Mouse (Mus musculus) embryonic facial prominence, embryonic 10.5 days (tissue): ENCODE results near the gene C1qb. TPM values are rescaled to one million over a fixed set of nuclear protein-coding genes. Genes with fewer than 3 reads are reported as not detected.

Experiments
- DNase-seq: peaks from one replicate; pipeline ENCODE4 v3.0.0-alpha.2; 2017; ENCODE audit warnings: low spot score
- H3K27ac ChIP-seq: fragments of 300-500 bp; sonication (generic); replicated peaks from 2 replicates; pipeline ENCODE4 v1.5.1; 2016; ENCODE audit warnings: mild to moderate bottlenecking
- H3K27me3 ChIP-seq: fragments of 300-500 bp; sonication (generic); replicated peaks from 2 replicates; pipeline ENCODE4 v1.6.1; 2016; ENCODE audit warnings: low read depth, mild to moderate bottlenecking; ENCODE audit not compliant: poor library complexity, severe bottlenecking
- H3K36me3 ChIP-seq: fragments of 300-500 bp; sonication (generic); replicated peaks from 2 replicates; pipeline ENCODE4 v1.6.1; 2016; ENCODE audit warnings: mild to moderate bottlenecking, moderate library complexity
- H3K4me1 ChIP-seq: fragments of 300-500 bp; sonication (generic); 2 replicates; pipeline ENCODE4 v1.6.1; 2016
- H3K4me3 ChIP-seq: fragments of 300-500 bp; sonication (generic); 2 replicates; pipeline ENCODE4 v1.5.1; 2016; ENCODE audit warnings: mild to moderate bottlenecking, moderate library complexity
- H3K9me3 ChIP-seq: fragments of 300-500 bp; sonication (generic); 2 replicates; pipeline ENCODE4 v1.6.1; 2016; ENCODE audit warnings: mild to moderate bottlenecking
- WGBS: fragments of 180-500 bp; shearing (Covaris S2); methylation state at CpG from one replicate; pipeline ENCODE4 v1.1.7; 2016; 5-methylcytosine and 5-hydroxymethylcytosine counted together
- polyA plus RNA-seq: library from polyadenylated mRNA; unstranded; fragments of >200 nt; fragmentation: Nextera tagmentation; extraction: Ambion mirVana; gene quantifications from 2 replicates; pipeline ENCODE4 v1.2.1, GENCODE M21; 2016

Gene C1qb
- polyA plus RNA-seq, 1 experiment from 2014 or later = 20.1 TPM

DNA sequence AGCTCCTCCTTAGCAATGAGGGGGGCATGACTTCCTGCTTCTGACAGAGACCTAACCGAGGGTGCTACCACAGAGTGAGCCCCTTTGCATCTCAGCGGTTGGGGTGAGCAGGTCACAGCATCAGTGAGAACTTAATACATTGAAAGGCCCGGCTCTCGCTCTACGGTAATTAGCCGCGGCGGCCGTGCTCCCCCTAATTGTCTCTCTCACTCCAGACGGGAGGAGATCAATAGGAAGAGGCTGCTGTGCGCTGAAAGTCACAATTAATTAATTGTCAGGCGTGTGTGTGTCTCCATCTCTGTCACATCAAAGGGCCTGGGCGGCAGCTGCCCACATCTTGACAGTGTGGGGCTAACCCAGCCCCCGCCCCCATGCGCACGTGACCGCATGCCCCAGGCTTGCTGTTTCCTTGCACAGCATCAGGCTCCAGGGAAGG, 25.2 kb upstream of the C1qb start:
- Histone ChIP-seq H3K9me3 (no peaks in the 10 kb centered on the region), H3K27ac (no peak overlapping the region), H3K4me3 (peak overlapping the region; percentile 19; the same call in 1 of the 2 replicates), H3K4me1 (peaks cover 23% of the 10 kb centered on the region), H3K27me3 (peaks cover 56% of the 10 kb centered on the region), H3K36me3 (no peaks in the 10 kb centered on the region)
- 4% methylated on average over 17 of the region's 17 CpGs for WGBS
- DNase-seq = peak; percentile 41

DNA sequence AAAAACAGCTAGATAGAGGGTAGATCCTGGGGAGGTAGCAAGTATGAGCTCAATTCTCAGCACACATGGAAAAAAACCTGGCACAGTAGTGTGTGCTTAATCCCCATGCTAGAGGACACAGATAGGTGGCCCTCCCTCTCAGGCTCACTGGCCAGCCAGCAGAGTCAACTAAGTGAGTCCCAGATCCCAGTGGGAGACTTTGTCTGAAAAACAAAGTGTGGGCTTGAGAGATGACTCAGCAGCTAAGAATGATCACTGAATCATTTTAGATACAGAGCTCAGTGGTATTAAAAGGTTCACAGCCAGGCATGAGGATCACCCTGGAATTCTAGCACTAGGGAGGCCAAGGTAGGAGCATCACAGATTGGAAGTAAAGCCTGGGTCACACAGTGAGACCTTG, 21.8 kb upstream of the C1qb start:
- Histone ChIP-seq H3K4me1 (peaks cover 34% of the 10 kb centered on the region), H3K4me3 (no peak overlapping the region), H3K9me3 (no peaks in the 10 kb centered on the region), H3K27ac (no peak overlapping the region), H3K36me3 (no peaks in the 10 kb centered on the region), H3K27me3 (peaks cover 80% of the 10 kb centered on the region)
- DNase-seq = no peak

DNA sequence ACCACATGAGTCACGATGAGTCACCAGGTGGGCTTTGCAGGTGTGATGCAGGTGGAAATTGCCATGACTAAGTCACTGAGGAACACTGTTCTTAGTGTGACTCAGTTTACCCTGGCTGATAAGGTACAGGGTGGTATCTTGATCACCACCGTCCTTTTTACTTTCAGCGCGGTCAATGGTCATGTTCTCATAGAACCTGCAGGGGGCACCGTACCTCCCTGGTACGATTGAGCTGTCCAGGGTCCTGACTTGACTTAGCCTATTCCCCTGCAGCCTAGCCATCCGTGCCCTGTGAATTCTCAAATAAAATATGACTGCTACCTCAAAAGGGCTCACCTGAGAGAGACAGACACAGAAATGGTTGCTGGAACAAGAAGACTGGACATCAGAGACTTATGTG, 21.0 kb upstream of the C1qb start:
- H3K9me3 ChIP-seq = no peaks in the 10 kb centered on the region
- 13% methylated on average over 7 of the region's 7 CpGs for WGBS
- peaks cover 80% of the 10 kb centered on the region for H3K27me3 ChIP-seq
- H3K4me3 ChIP-seq = no peak overlapping the region
- no peak overlapping the region for H3K27ac ChIP-seq
- no peaks in the 10 kb centered on the region for H3K36me3 ChIP-seq
- peak; percentile 73 for DNase-seq
- peaks cover 26% of the 10 kb centered on the region for H3K4me1 ChIP-seq

DNA sequence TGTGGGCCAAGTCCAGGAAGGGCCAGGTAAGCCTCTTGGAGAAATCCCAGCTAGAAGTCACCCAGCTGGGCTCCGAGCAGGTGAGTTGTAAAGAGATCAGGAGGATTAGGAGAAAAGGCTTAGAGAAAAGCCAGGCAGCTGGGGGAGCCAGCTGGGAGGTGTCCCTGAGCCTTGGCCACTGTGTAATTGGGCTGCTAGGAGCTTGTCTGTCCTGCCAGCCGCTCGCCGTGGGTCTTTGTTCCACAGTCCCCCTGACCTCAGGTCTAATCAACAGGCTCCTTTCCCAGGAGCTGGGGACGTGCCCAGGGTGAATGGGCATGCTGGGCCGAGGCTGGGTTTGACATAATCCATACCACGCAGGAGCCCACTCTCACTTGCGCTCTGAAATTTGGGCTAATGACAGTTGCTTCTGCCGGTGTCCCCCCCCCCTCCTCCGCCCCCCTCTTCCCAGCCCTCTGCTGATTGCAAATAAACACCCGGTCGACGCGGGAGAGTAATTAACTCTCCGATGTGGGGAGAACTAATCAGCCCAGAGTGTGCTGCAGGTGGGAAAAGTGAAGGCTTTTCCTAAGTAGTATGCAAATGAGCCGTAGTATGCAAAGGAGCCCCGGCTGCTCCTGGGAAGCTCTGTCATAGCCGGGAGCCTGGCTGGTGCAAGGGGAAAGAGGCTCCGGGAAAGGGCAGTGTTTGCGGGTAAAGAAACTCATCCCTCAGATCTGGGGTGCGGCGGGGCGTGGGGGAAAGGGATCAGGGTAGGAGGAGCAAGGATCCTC, 19.0 kb upstream of the C1qb start:
- peaks cover 59% of the 10 kb centered on the region for H3K27me3 ChIP-seq

DNA sequence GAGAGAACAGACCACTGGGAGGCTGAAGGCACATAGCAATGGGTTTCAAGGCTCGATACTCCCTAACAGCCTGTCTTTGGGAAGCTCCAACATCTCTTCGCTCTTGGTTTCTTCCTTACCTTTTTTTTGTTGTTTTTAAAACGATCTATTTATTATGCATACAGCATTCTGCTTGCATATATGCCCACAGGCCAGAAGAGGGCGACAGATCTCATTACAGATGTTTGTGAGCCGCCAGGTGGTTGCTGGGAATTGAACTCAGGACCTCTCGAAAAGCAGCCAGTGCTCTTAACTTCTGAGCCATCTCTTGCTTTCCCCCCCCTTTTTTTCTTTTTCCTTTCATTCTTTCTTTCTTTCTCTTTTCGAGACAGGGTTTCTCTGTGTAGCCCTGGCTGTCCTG, 13.2 kb upstream of the C1qb start:
- H3K4me1 ChIP-seq = peaks cover 17% of the 10 kb centered on the region
- no peak for DNase-seq
- 63% methylated on average over 7 of the region's 7 CpGs for WGBS
- H3K4me3 ChIP-seq = no peak overlapping the region
- H3K36me3 ChIP-seq = no peaks in the 10 kb centered on the region
- no peaks in the 10 kb centered on the region for H3K9me3 ChIP-seq
- no peak overlapping the region for H3K27ac ChIP-seq
- peaks cover 62% of the 10 kb centered on the region for H3K27me3 ChIP-seq

More for the DNA sequence above, 19.0 kb upstream of the C1qb start:
- peak overlapping the region; percentile 36 for H3K4me3 ChIP-seq
- WGBS = 1% methylated on average over 23 of the region's 23 CpGs
- H3K36me3 ChIP-seq = no peaks in the 10 kb centered on the region
- H3K4me1 ChIP-seq = peaks cover 12% of the 10 kb centered on the region
- no peaks in the 10 kb centered on the region for H3K9me3 ChIP-seq
- no peak for DNase-seq
- H3K27ac ChIP-seq = no peak overlapping the region

DNA sequence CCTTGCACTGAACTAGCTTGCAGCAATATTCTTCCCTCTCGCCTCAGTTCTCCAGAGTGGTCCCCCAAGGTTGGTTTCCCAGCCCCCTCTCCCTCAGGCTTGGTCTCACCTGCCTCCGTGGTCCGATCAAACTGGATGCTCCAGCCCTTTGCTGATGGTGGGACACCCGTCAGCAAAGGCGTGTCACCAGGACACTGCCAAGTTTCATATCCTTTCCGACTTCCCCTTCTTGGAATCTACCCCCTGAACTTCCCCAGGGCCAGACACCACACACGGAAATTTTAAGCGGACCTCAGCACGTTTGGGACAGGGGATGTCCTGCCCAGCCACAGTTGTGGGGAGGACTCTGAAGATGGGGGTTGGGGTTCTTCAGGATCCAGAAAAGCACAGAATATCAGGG, 12.7 kb upstream of the C1qb start, which contains the start of gene C1qa:
Gene C1qa (minus strand): TSS at position 167 of the 400 bp plus-strand sequence.
- Histone ChIP-seq H3K36me3 (no peaks in the 10 kb centered on the region), H3K4me3 (no peak within 1 kb of the TSS), H3K9me3 (no peaks in the 10 kb centered on the region), H3K4me1 (peaks cover 17% of the 10 kb centered on the region), H3K27ac (no peak within 1 kb of the TSS), H3K27me3 (peaks cover 62% of the 10 kb centered on the region)
- WGBS = 81% methylated on average over 9 of the region's 9 CpGs
- DNase-seq = no peak

DNA sequence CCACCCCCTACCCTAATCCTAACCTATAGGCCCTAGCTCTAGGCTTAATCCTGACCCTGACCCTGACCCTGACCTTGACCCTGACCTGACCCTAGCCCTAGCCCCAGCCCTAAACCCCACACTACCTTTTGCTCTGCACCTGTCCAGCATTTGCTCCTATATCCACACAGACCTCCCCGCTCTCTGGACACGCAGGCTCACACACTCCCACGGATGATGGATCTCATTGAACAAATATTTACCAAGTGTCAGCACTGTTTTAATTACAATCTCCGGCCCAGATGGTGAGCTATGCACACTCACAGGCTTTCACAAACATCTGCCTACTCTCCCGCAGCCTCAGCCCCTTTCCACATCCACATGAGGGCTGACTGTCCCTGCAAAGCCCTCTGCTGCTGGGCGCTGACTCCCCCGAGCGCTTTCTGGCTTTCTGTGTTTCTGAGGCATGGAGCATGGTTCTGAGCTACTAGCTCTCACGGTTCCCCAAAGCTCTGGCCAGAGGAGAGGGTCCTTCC, 12.2 kb upstream of the C1qb start:
- Histone ChIP-seq H3K9me3 (no peaks in the 10 kb centered on the region), H3K4me3 (no peak overlapping the region), H3K27me3 (peaks cover 63% of the 10 kb centered on the region), H3K27ac (no peak overlapping the region), H3K4me1 (peaks cover 17% of the 10 kb centered on the region), H3K36me3 (no peaks in the 10 kb centered on the region)
- 71% methylated on average over 9 of the region's 9 CpGs for WGBS
- no peak for DNase-seq

DNA sequence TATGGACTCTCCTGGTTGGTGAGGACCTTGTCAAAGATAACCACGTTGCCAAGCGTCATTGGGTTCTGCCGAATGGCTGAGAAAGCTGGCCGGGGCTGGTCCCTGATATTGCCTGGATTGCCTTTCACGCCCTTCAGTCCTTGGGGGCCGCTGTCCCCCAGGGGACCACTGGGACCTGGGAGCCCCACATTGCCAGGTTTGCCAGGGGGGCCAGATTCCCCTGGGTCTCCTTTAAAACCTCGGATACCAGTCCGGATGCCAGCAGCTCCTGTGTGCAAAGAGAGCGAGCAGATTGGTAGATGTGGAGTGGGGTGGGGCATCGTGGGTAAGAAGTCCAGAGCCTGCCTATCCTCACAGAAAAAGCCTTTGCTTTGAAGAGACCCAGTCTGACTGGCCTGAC, 10.5 kb upstream of the C1qb start:
- peaks cover 17% of the 10 kb centered on the region for H3K4me1 ChIP-seq
- peaks cover 68% of the 10 kb centered on the region for H3K27me3 ChIP-seq

DNA sequence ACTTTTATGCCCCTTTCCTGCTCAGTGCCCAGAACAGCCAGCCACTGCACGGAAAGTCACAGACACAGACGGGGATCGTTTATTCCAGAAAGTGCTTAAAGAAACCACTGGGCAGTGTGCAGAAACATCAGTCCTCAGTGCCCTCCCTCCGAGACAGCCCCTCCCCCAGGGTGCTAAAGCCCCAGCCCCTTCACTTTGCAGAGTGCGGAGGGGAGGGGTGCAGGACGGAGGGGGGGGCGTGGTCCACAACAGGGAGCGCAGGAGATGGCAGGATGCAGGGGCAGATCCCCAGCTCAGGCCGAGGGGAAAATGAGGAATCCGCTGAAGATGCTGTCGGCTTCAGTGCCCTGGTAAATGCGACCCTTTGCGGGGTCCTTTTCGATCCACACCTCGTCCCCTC, 9.9 kb upstream of the C1qb start:
- Histone ChIP-seq H3K36me3 (no peaks in the 10 kb centered on the region), H3K4me1 (peaks cover 17% of the 10 kb centered on the region), H3K9me3 (no peaks in the 10 kb centered on the region), H3K4me3 (peak overlapping the region; percentile 31; the same call in 1 of the 2 replicates), H3K27me3 (peaks cover 71% of the 10 kb centered on the region), H3K27ac (no peak overlapping the region)
- no peak for DNase-seq
- WGBS = 6% methylated on average over 15 of the region's 15 CpGs

More for the DNA sequence above, 10.5 kb upstream of the C1qb start:
- no peak for DNase-seq
- 38% methylated on average over 10 of the region's 10 CpGs for WGBS
- no peak overlapping the region for H3K27ac ChIP-seq
- H3K4me3 ChIP-seq = no peak overlapping the region
- no peaks in the 10 kb centered on the region for H3K9me3 ChIP-seq
- no peaks in the 10 kb centered on the region for H3K36me3 ChIP-seq

DNA sequence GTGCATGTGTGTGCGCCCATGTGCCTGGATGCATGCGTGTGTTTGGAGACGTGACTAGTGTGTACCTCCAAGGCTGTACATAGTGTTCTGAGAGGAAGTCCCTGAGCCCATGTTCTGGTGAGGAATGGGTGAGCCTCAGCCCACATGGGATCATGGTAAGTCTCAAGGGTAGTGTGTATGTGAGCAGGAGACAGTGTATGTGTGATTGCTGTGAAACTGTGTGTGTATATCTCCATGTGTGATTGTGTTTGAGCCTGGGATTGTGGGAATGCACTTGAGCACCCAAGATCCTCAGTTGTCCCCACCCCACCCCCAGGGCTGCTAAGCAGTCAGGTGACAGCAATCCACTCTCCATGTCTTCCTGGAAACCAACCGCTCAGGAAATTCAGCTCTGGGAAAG, 8.8 kb upstream of the C1qb start:
- WGBS = 76% methylated on average over 4 of the region's 4 CpGs
- Histone ChIP-seq H3K27ac (no peak overlapping the region), H3K27me3 (peaks cover 71% of the 10 kb centered on the region), H3K4me3 (no peak overlapping the region), H3K9me3 (no peaks in the 10 kb centered on the region), H3K4me1 (peaks cover 17% of the 10 kb centered on the region), H3K36me3 (no peaks in the 10 kb centered on the region)
- no peak for DNase-seq

DNA sequence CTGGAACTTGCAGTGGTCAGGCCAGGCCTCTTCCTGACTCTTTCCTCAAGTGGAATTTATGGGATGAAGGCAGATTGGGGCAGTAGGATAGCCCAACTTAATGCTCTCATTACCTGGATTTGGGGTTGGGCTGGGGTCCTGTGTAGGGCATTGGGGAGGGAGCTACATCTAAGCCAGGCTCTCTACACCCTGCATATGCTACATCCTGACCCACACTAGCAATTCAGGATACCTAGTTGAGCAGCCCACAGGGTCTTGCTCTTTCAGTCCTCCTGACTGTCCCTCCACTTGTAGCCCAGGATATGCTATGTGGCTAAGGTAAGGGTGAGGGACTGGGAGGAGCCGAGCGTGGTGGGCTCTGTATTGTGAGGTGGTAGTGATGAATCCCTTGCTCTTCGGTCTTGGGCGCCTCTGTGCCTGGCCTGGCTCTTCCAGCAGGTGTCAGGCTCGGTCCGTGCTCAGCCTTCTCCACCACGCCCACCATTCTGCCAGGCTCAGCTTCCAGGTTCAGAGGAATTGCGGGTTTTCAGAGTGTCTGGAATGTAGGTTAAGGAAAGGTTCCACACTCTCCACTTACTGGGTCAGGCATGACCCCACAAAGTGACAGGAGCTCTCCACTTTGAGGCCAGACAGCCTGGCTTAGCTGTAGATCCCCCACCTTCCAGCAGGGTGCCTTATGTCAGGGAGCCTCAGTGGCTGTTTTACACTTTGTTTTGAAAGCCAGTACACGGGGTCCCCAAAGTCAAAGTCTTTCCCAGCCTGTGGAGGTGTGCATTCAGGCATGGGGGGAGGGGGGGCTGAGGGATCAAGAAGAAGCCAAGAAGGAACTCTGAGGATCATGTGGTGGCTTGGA, 7.9 kb upstream of the C1qb start:
- Histone ChIP-seq H3K36me3 (no peaks in the 10 kb centered on the region), H3K27me3 (peaks cover 71% of the 10 kb centered on the region), H3K4me1 (peaks cover 17% of the 10 kb centered on the region), H3K4me3 (no peak overlapping the region), H3K9me3 (no peaks in the 10 kb centered on the region), H3K27ac (no peak overlapping the region)
- DNase-seq = peak; percentile 69
- WGBS = 7% methylated on average over 9 of the region's 9 CpGs

DNA sequence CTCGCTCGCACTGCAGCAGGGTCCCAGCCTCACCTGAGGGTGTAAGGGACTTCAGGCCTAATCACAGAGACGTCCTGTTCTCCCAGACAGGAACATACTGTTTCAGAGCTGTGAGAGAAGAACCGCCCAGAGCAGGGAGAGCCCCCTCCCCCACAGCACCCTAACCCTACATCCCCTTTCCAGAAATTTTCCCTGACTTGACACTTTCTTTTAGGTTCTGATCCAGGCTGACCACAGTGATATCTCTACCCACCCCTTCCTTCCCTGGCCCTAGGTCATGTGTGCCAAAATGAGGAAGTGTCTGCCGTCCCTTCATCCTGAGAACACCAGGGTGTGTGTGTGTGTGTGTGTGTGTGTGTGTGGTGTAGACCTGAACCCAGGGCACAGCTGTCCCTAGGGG, 6.8 kb upstream of the C1qb start, which contains the start of gene C1qc:
Gene C1qc (minus strand): TSS at position 255 of the 400 bp plus-strand sequence.
- WGBS = 55% methylated on average over 5 of the region's 5 CpGs
- Histone ChIP-seq H3K27ac (no peak within 1 kb of the TSS), H3K27me3 (peaks cover 66% of the 10 kb centered on the region), H3K9me3 (no peaks in the 10 kb centered on the region), H3K36me3 (no peaks in the 10 kb centered on the region), H3K4me1 (peaks cover 17% of the 10 kb centered on the region), H3K4me3 (no peak within 1 kb of the TSS)
- no peak for DNase-seq
